Mouse (Mus musculus) adrenal gland, adult (tissue): ENCODE measurements around the gene Gpx6.
A peak's percentile ranks its signal among the peaks of the same experiment; 100 is the strongest.

Experiments used
- DNase-seq, 2 experiments: peaks; one replicate each; pipeline ENCODE4 v3.0.0; 2022 to 2023; ENCODE audit warnings: low spot score in 1 of 2; ENCODE audit not compliant: inconsistent age in 2 of 2

Gene Gpx6

GRCm38 (mm10) chr13:21311926-21312325 lies at the start of gene Gpx6:
Gene Gpx6 (plus strand): TSS chr13:21312125.
- DNase-seq = no peak

- DNase-seq = no peak
These were observed 49.0 kb upstream of the Gpx6 start for GRCm38 (mm10) chr13:21262787-21263461.

- DNase-seq = no peak
These were observed 48.0 kb upstream of the Gpx6 start for GRCm38 (mm10) chr13:21263910-21264309.

- peak in 1 of 2 experiments; percentile 49 for DNase-seq
These were observed 47.6 kb upstream of the Gpx6 start for GRCm38 (mm10) chr13:21264366-21264765.

- DNase-seq = no peak
These were observed 46.2 kb upstream of the Gpx6 start for GRCm38 (mm10) chr13:21265736-21266135.

- no peak for DNase-seq
These were observed 44.4 kb upstream of the Gpx6 start for GRCm38 (mm10) chr13:21267541-21267940.

GRCm38 (mm10) chr13:21268262-21268661 lies 43.7 kb upstream of the Gpx6 start:
- peak in 1 of 2 experiments; percentile 23 for DNase-seq

- DNase-seq = peak; percentile 13 to 77
These were observed 36.7 kb upstream of the Gpx6 start for GRCm38 (mm10) chr13:21275021-21275814.

- peak; percentile 71 to 95 for DNase-seq
These were observed 35.9 kb upstream of the Gpx6 start for GRCm38 (mm10) chr13:21275815-21276550.

GRCm38 (mm10) chr13:21276551-21276950 lies 35.4 kb upstream of the Gpx6 start:
- no peak for DNase-seq

GRCm38 (mm10) chr13:21279076-21279475 lies 32.8 kb upstream of the Gpx6 start:
- DNase-seq = no peak

- peak; percentile 83 to 98 for DNase-seq
These were observed 32.4 kb upstream of the Gpx6 start for GRCm38 (mm10) chr13:21279559-21279958.

GRCm38 (mm10) chr13:21292631-21293030 lies 19.3 kb upstream of the Gpx6 start, which contains the start of gene Gpx5:
Gene Gpx5 (minus strand): TSS chr13:21292731.
- DNase-seq = no peak

- no peak for DNase-seq
These were observed 13.4 kb upstream of the Gpx6 start for GRCm38 (mm10) chr13:21298557-21298956.

- DNase-seq = no peak
These were observed 7.3 kb upstream of the Gpx6 start for GRCm38 (mm10) chr13:21304483-21305066.

- no peak for DNase-seq
These were observed 2.1 kb upstream of the Gpx6 start for GRCm38 (mm10) chr13:21309788-21310187.

GRCm38 (mm10) chr13:21312854-21313253 lies 929 bp downstream of the Gpx6 start:
- no peak for DNase-seq

- DNase-seq = no peak
These were observed 2.0 kb downstream of the Gpx6 start for GRCm38 (mm10) chr13:21313903-21314302.

- no peak for DNase-seq
These were observed 8.3 kb downstream of the Gpx6 start for GRCm38 (mm10) chr13:21320262-21320661.

- DNase-seq = no peak
These were observed 10.1 kb downstream of the Gpx6 start for GRCm38 (mm10) chr13:21321890-21322494.
